Mouse (Mus musculus): ENCODE results near the gene Irx3. TPM values are rescaled to one million over a fixed set of nuclear protein-coding genes. Genes with fewer than 3 reads are reported as not detected.

Gene Irx3
- polyA plus RNA-seq, 1 experiment from 2014 or later: 1.8 TPM

- no peak for ATAC-seq (ENCODE audit: insufficient read depth, low FRiP score)
- H3K36me3 ChIP-seq (ENCODE audit: control insufficient read depth, insufficient read depth, low read length): no peaks in the 10 kb centered on the region
- no peak overlapping the region for H3K9ac ChIP-seq (ENCODE audit: low read length)
- no peaks in the 10 kb centered on the region for H3K9me3 ChIP-seq (replicated peaks; ENCODE audit: control insufficient read depth, low read length)
- peaks cover 6% of the 10 kb centered on the region for H3K27me3 ChIP-seq (ENCODE audit: control insufficient read depth, insufficient read depth, low read length)
- H3K4me1 ChIP-seq (ENCODE audit: control insufficient read depth, insufficient read depth, low read length): peaks cover 10% of the 10 kb centered on the region; the same call in 1 of the 2 replicates
- H3K27ac ChIP-seq (ENCODE audit: low read length): no peak overlapping the region
- H3K4me3 ChIP-seq (replicated peaks; ENCODE audit: low read length): no peak overlapping the region
- H3K4me2 ChIP-seq (ENCODE audit: low read depth, low read length): no peak overlapping the region
- WGBS: 57% methylated on average over 7 of the region's 7 CpGs
These were observed 51.1 kb downstream of the Irx3 start for GRCm38 (mm10) chr8:91750794-91751125.

GRCm38 (mm10) chr8:91750096-91750793, 51.6 kb downstream of the Irx3 start:
- no peak overlapping the region for H3K4me3 ChIP-seq (replicated peaks; ENCODE audit: low read length)
- H3K27ac ChIP-seq (ENCODE audit: low read length): no peak overlapping the region
- no peaks in the 10 kb centered on the region for H3K36me3 ChIP-seq (ENCODE audit: control insufficient read depth, insufficient read depth, low read length)
- no peak overlapping the region for H3K9ac ChIP-seq (ENCODE audit: low read length)
- peaks cover 10% of the 10 kb centered on the region; the same call in 1 of the 2 replicates for H3K4me1 ChIP-seq (ENCODE audit: control insufficient read depth, insufficient read depth, low read length)
- peaks cover 6% of the 10 kb centered on the region for H3K27me3 ChIP-seq (ENCODE audit: control insufficient read depth, insufficient read depth, low read length)
- no peak overlapping the region for H3K4me2 ChIP-seq (ENCODE audit: low read depth, low read length)
- WGBS: 79% methylated on average over 15 of the region's 15 CpGs
- no peak for ATAC-seq (ENCODE audit: insufficient read depth, low FRiP score)
- H3K9me3 ChIP-seq (replicated peaks; ENCODE audit: control insufficient read depth, low read length): no peaks in the 10 kb centered on the region

- WGBS: 77% methylated on average over 5 of the region's 5 CpGs
- H3K9me3 ChIP-seq (replicated peaks; ENCODE audit: control insufficient read depth, low read length): no peaks in the 10 kb centered on the region
- H3K4me3 ChIP-seq (replicated peaks; ENCODE audit: low read length): no peak overlapping the region
- H3K4me2 ChIP-seq (ENCODE audit: low read depth, low read length): no peak overlapping the region
- no peaks in the 10 kb centered on the region for H3K36me3 ChIP-seq (ENCODE audit: control insufficient read depth, insufficient read depth, low read length)
- H3K9ac ChIP-seq (ENCODE audit: low read length): no peak overlapping the region
- no peak for ATAC-seq (ENCODE audit: insufficient read depth, low FRiP score)
- H3K27me3 ChIP-seq (ENCODE audit: control insufficient read depth, insufficient read depth, low read length): peaks cover 6% of the 10 kb centered on the region
- H3K27ac ChIP-seq (ENCODE audit: low read length): no peak overlapping the region
- peaks cover 10% of the 10 kb centered on the region; the same call in 1 of the 2 replicates for H3K4me1 ChIP-seq (ENCODE audit: control insufficient read depth, insufficient read depth, low read length)
These were observed 52.5 kb downstream of the Irx3 start for GRCm38 (mm10) chr8:91749412-91749811.

All from stomach, embryonic 16.5 days (tissue).